Mouse (Mus musculus) testis, adult 2 months (tissue): ENCODE results near the gene D6Wsu163e.

ENCODE experiments used
- CTCF ChIP-seq: fragments of 200-500 bp; IDR thresholded peaks from 2 replicates; pipeline ENCODE4 v1.5.1; 2012; ENCODE audit warnings: low read depth, mild to moderate bottlenecking, inconsistent platforms, low read length, moderate library complexity; ENCODE audit not compliant: control insufficient read depth, insufficient read depth, insufficient replicate concordance
- POLR2A ChIP-seq: fragments of 200-500 bp; IDR thresholded peaks from 2 replicates; pipeline ENCODE4 v1.6.1; 2012; ENCODE audit warnings: low read depth, mild to moderate bottlenecking, inconsistent platforms, low read length, moderate library complexity; ENCODE audit not compliant: control insufficient read depth

DNA sequence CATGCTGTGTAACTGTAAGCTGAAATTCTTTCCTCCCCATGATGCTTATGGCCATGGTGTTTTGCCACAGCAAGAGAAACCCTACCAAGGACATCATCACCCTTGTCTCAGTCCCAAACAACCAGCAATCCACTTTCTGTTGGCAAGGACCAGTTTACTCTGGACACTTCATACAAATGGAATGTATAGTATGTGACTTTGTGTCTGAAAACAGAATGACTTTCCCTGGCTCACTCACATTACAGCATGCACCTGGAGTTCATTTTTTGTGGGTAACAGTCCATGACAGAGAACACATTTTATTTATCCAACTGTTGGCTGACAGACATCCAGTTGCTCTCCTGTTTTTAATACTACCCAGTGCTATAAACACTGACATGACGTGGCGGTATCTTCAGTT, 6.9 kb upstream of the D6Wsu163e start:
- TF ChIP-seq POLR2A = no peak
- no peak for TF ChIP-seq CTCF
